Mouse (Mus musculus) mesoderm, embryonic 11.5 days (tissue): ENCODE measurements around the gene Rapgef3.

ENCODE experiments used
- DNase-seq: peaks from one replicate; pipeline ENCODE4 v3.0.0-alpha.2; 2012; ENCODE audit warnings: low read depth, low spot score

The Rapgef3 gene

GRCm38 (mm10) chr15:97721008-97721701 is 46.6 kb downstream of the Rapgef3 start:
- DNase-seq, result no peak

- DNase-seq, result no peak
These were observed 47.6 kb downstream of the Rapgef3 start for GRCm38 (mm10) chr15:97720026-97720675.

GRCm38 (mm10) chr15:97719494-97719893 is 48.3 kb downstream of the Rapgef3 start:
- no peak for DNase-seq

- no peak for DNase-seq
These were observed 49.1 kb downstream of the Rapgef3 start for GRCm38 (mm10) chr15:97718535-97719155.

GRCm38 (mm10) chr15:97717861-97718534 is 49.8 kb downstream of the Rapgef3 start:
- peak; percentile 66 for DNase-seq

- DNase-seq, result no peak
These were observed 51.0 kb downstream of the Rapgef3 start for GRCm38 (mm10) chr15:97716782-97717181.

- no peak for DNase-seq
These were observed 52.0 kb downstream of the Rapgef3 start for GRCm38 (mm10) chr15:97715734-97716133.

- no peak for DNase-seq
These were observed 52.7 kb downstream of the Rapgef3 start for GRCm38 (mm10) chr15:97715083-97715482.

- no peak for DNase-seq
These were observed 55.2 kb downstream of the Rapgef3 start for GRCm38 (mm10) chr15:97712546-97712945.

GRCm38 (mm10) chr15:97710906-97711305 is 56.9 kb downstream of the Rapgef3 start:
- DNase-seq, result peak; percentile 33

GRCm38 (mm10) chr15:97705211-97706050 is 62.3 kb downstream of the Rapgef3 start, which contains the start of gene Rpap3:
Gene Rpap3, minus strand, starts transcription at chr15:97705825.
- peak; percentile 82 for DNase-seq

- DNase-seq, result no peak
These were observed 71.2 kb downstream of the Rapgef3 start for GRCm38 (mm10) chr15:97696616-97697015.
